Mouse (Mus musculus) embryonic facial prominence, embryonic 14.5 days (tissue): ENCODE measurements at regions not wholly inside any gene's neighbourhood (a gene's known extent, or its start where the extent isn't known, plus 50 kb on each side); places are given as distances from the start of the nearest gene placed in this dataset.
"Not testable (repeated sequence)": the region's sequence is repeated elsewhere in the genome, so short reads cannot be mapped to it uniquely, and the experiment has no call there.

ENCODE experiments used
- ATAC-seq: fragments of 200-750 bp; cut with Nextera tagmentation; 2 replicates; pipeline ENCODE4 v1.8.0; 2017; ENCODE audit warnings: low read depth, moderate number of reproducible peaks, moderate TSS enrichment
- DNase-seq: peaks from one replicate; pipeline ENCODE4 v3.0.0-alpha.2; 2015; ENCODE audit warnings: low spot score
- H3K27ac ChIP-seq: fragments of 300-500 bp; sonication (generic); replicated peaks from 2 replicates; pipeline ENCODE4 v1.5.1; 2014; ENCODE audit warnings: low read depth, mild to moderate bottlenecking, low read length, moderate library complexity
- H3K27me3 ChIP-seq: fragments of 300-500 bp; sonication (generic); replicated peaks from 2 replicates; pipeline ENCODE4 v1.6.1; 2014; ENCODE audit warnings: low read length; ENCODE audit not compliant: control insufficient read depth, insufficient read depth
- H3K36me3 ChIP-seq: fragments of 300-500 bp; sonication (generic); 2 replicates; pipeline ENCODE4 v1.6.1; 2014; ENCODE audit warnings: low read length, mixed read lengths; ENCODE audit not compliant: control insufficient read depth, insufficient read depth
- H3K4me1 ChIP-seq: fragments of 300-500 bp; sonication (generic); 2 replicates; pipeline ENCODE4 v1.6.1; 2014; ENCODE audit warnings: antibody characterized with exemption, low read length; ENCODE audit not compliant: control insufficient read depth, insufficient read depth
- H3K4me2 ChIP-seq: fragments of 300-500 bp; sonication (generic); 2 replicates; pipeline ENCODE4 v1.6.1; 2014; ENCODE audit warnings: low read depth, mild to moderate bottlenecking, low read length, moderate library complexity, mixed read lengths
- H3K4me3 ChIP-seq: fragments of 300-500 bp; sonication (generic); 2 replicates; pipeline ENCODE4 v1.5.1; 2014; ENCODE audit warnings: low read depth, mild to moderate bottlenecking, low read length
- H3K9ac ChIP-seq: fragments of 300-500 bp; sonication (generic); 2 replicates; pipeline ENCODE4 v1.6.1; 2014; ENCODE audit warnings: low read depth, mild to moderate bottlenecking, low read length, moderate library complexity, mixed read lengths
- H3K9me3 ChIP-seq: fragments of 300-500 bp; sonication (generic); 2 replicates; pipeline ENCODE4 v1.6.1; 2016; ENCODE audit warnings: low read length; ENCODE audit not compliant: control insufficient read depth
- WGBS: fragments of 180-500 bp; shearing (Covaris S2); extraction: QIAGEN DNeasy Blood & Tissue Kit; methylation state at CpG from one replicate; pipeline ENCODE4 v1.1.7; 2014; 5-methylcytosine and 5-hydroxymethylcytosine counted together

GRCm38 (mm10) chr14:82299222-82299621, 2144.1 kb upstream of the Pcdh17 start:
- Histone ChIP-seq H3K9ac (no peak overlapping the region), H3K4me3 (no peak overlapping the region), H3K27ac (no peak overlapping the region), H3K27me3 (no peaks in the 10 kb centered on the region), H3K36me3 (no peaks in the 10 kb centered on the region), H3K4me2 (no peak overlapping the region), H3K4me1 (no peaks in the 10 kb centered on the region), H3K9me3 (no peaks in the 10 kb centered on the region)
- 84% methylated on average over 2 of the region's 2 CpGs for WGBS
- ATAC-seq (no peak), DNase-seq (no peak)

- ATAC-seq = no peak
- no peak overlapping the region for H3K4me3 ChIP-seq
- no peaks in the 10 kb centered on the region for H3K36me3 ChIP-seq
- H3K27me3 ChIP-seq = no peaks in the 10 kb centered on the region
- H3K4me2 ChIP-seq = no peak overlapping the region
- H3K27ac ChIP-seq = no peak overlapping the region
- 0 out of 2 replicates have a peak, but pooled peaks cover 4% of the 10 kb centered on the region for H3K9me3 ChIP-seq
- H3K9ac ChIP-seq = no peak overlapping the region
- peak; percentile 14 for DNase-seq
- 65% methylated on average over 2 of the region's 2 CpGs for WGBS
- no peaks in the 10 kb centered on the region for H3K4me1 ChIP-seq
These were observed 2129.9 kb upstream of the Pcdh17 start for GRCm38 (mm10) chr14:82313491-82313890.

GRCm38 (mm10) chr14:82334841-82335240, 2108.5 kb upstream of the Pcdh17 start:
- not testable (repeated sequence) for DNase-seq, H3K36me3 ChIP-seq, H3K9ac ChIP-seq, H3K4me1 ChIP-seq, H3K27me3 ChIP-seq, H3K27ac ChIP-seq, H3K4me3 ChIP-seq, H3K9me3 ChIP-seq, ATAC-seq, H3K4me2 ChIP-seq
